Mouse (Mus musculus): ENCODE measurements around the gene Wdr60. TPM values are rescaled to one million over a fixed set of nuclear protein-coding genes. Genes with fewer than 3 reads are reported as not detected.

Gene Wdr60
- total RNA-seq, 2 experiments from 2014 or later, result 1.6 to 2.3 TPM

DNA sequence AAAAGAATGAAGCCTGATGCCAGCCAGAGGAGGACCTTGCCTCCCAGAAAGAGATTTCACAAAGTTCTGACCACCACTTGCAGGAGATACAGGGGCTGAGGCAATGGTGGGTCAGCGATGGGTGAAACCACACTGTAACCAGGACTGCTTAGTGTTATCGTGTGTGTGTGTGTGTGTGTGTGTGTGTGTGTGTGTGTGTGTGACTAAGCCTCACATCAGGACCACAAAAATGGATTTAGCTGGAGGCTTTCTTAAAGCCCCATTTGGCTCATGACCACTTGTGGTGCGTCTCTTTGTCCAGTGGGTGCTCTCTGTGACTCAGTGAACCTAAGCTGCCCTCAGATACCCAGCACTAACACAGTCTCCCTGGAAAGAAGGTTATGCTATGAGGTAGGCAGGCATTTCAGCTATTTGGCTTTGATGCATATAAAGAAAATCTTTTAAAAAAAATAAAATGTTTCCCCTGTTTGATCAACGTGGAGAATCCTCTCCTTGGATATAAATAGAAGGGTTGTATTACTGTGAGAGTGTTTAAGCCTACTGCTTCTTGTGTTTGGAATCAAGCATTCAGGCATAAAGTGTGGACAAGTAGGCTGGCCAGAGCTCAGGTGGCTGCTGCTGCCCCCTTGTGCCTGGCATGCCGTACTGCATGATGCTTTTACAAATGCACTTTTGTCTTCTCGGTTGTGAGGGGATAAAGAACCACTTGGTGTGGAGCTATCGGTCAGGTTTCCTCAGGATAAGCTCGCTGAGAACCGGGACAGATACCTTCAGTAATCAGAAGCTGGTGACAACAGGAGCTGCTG lies 60.4 kb downstream of the Wdr60 start:
- intact Hi-C loops (cut with DNase I), result loop anchor here (2.0 kb wide), 1 partner anchor 132 kb away; no protein-coding TSS in a partner anchor
- no peak for DNase-seq (ENCODE audit: low spot score)

DNA sequence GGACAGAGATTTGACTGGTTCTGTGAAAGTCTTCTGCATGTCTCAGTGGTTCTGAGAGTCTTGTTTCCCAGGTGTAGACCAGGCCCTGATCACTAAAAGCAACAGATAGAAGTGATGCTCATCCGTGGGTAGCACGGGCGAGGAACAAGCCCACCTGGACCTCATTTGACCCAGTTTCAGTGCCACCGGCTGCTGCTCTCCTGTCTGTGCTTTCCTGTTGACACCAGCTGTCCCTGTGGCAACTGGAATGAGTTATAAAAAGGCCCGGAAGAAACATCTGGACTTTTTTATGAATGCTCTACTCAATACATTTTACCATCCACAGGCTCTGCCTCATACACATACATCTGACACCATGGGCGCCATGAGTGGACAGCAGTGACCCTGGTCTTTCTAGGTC lies 64.0 kb downstream of the Wdr60 start:
- intact Hi-C loops (cut with DNase I), result loop anchor here (2.0 kb wide), 1 partner anchor 122 kb away; the partner anchor contains the start of gene Vipr2
- DNase-seq (ENCODE audit: low spot score), result no peak

DNA sequence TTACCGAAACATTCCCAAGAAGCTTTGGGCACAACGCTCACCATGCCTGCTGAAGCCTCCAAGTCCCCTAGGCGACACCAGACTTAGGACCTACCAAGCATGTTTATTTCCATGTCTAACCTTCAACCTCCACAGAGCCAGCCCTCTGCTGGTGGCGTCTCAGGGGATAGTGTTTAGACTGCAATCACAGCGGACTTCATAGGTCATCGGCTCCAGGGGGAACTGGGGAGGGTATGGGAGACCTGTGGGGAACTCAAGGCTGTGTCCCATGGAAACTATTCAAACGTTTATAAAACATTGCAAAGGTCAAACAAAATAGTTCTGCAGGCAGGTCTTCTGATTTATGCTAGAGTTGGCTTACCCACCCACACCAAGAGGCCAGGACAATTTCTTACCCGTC lies 66.6 kb downstream of the Wdr60 start:
- DNase-seq (ENCODE audit: low spot score), result no peak
- intact Hi-C loops (cut with DNase I), result no loop called here

DNA sequence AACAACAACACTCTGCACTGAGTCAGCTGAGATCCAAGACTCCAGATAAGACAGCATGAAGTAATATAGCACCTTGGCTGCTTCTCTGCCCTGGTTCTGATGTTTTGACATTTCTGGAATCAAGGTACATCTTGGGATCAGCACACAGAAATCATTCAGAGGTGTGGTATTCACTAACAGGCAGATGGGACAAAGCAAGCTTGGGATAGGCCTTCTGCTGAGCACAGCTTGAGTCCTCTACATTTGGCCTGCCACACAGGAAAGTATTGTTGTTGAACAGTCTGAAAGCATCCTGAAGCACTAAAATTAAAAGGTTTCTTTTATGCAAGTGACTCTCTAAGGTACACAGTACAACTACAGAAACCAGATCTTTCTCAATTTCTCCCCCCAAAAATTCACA lies 68.2 kb downstream of the Wdr60 start:
- DNase-seq (ENCODE audit: low spot score), result no peak
- intact Hi-C loops (cut with DNase I), result no loop called here

DNA sequence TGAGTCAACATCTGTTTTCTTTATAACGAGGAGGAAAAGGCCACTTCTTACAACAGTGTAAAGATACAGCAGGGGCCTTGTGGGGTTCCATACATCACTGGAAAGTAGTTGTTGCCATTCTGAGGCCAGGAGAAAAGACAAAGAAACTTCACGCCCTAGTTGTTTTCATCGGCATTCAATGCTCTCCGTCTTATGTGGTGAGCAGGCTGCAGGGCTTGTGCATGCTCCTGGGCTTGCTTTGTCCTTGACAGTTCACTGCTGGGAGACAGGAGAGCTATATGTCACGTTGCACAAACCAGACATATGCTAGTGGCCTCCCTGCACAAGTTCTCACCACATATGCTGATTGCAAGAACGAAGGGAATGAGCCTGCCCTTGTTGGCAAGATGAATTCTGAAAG lies 68.9 kb downstream of the Wdr60 start:
- no peak for DNase-seq (ENCODE audit: low spot score)
- intact Hi-C loops (cut with DNase I), result no loop called here

DNA sequence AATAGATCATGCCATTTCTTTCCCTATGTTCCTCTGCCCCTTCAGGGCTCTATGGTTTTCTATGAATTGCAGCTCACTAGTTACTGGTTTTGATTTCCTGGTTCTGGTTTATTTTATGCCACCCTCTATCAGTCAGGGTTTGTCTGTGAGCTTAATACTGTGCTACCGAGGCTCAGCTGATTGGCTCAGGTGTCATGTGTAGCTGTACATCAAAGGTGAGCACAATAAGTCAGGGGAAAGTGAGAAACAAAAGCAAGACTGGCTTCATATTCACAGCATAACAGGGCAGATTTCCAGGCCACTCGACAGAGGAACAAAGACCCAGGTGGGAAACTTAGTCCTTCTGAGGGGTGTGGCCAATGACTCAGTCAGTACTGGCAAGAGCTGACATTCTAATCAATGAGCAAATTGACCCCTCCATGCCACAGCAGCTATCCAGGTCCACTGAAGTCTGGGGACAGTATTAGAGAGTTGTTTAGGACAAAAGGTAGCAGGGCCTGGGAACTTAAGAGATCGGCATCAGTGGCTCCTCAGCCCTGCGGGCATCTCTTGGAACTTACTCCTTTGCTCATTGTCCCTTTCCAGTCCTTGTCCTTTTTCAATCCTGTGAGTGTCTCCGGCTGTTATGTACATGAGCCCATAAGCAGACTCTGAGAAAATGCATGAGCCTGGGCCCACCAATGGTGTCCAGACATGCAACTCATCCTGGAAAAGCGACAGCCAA lies 79.4 kb downstream of the Wdr60 start:
- intact Hi-C loops (cut with DNase I), result no loop called here
- DNase-seq (ENCODE audit: low spot score), result no peak

DNA sequence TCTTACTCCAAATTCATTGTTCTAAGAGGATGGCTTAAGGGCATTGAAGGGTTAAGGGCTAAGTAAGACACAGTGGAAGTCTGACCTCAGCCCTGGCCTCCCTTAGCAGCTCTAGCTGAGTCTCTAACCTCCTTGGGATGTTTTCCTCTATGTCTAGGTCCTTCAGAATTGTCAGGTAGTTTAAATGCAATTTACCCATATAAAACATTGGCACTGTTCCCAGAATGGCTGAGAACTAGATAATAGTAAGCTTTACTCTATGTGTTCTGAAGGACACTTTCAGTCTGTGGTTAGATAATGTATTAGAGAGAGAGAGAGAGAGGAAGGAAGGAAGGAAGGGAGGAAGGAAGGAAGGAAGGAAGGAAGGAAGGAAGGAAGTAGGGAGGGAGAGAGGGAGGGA lies 80.4 kb downstream of the Wdr60 start:
- intact Hi-C loops (cut with DNase I), result no loop called here

GRCm38 (mm10) chr12:116181436-116182050 lies 81.3 kb downstream of the Wdr60 start:
- no peak for DNase-seq (ENCODE audit: low spot score)

More for the DNA sequence above, 80.4 kb downstream of the Wdr60 start:
- no peak for DNase-seq (ENCODE audit: low spot score)

GRCm38 (mm10) chr12:116176930-116177329 lies 85.9 kb downstream of the Wdr60 start:
- no peak for DNase-seq (ENCODE audit: low spot score)
- intact Hi-C loops (cut with DNase I), result no loop called here

More at GRCm38 (mm10) chr12:116181436-116182050, 81.3 kb downstream of the Wdr60 start:
- intact Hi-C loops (cut with DNase I), result no loop called here

- DNase-seq (ENCODE audit: low spot score), result no peak
Observed at GRCm38 (mm10) chr12:116169666-116170065, 93.2 kb downstream of the Wdr60 start.

GRCm38 (mm10) chr12:116165368-116165767 lies 97.5 kb downstream of the Wdr60 start:
- intact Hi-C loops (cut with DNase I), result no loop called here
- DNase-seq (ENCODE audit: low spot score), result no peak

More at GRCm38 (mm10) chr12:116169666-116170065, 93.2 kb downstream of the Wdr60 start:
- intact Hi-C loops (cut with DNase I), result no loop called here

DNA sequence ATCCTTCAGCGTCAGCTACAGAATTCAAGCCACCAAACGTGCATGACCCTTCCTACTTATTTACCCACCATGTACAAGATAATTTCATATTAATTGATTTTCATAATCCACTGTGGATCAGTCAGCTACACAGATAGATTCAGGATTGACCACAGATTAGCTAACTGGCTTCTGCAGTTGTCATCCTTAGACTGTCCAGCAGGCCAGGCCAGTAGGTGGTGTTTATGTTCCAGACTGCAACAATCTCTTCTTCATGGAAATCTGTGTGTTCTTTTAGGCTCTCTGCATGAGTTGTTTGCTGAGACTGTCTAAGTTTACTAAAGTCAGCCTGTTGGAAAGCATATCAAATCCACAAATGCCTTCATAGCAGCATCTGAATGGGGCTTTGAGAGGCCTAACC lies 103.1 kb downstream of the Wdr60 start:
- no peak for DNase-seq (ENCODE audit: low spot score)
- intact Hi-C loops (cut with DNase I), result no loop called here

- intact Hi-C loops (cut with DNase I), result no loop called here
- DNase-seq (ENCODE audit: low spot score), result no peak
Observed at GRCm38 (mm10) chr12:116159223-116159622, 103.6 kb downstream of the Wdr60 start.

- intact Hi-C loops (cut with DNase I), result no loop called here
- DNase-seq (ENCODE audit: low spot score), result no peak
Observed at GRCm38 (mm10) chr12:116156792-116157532, 105.9 kb downstream of the Wdr60 start.

Small RNAs within 50 kb of the gene (microRNA-seq; reads per million reads assigned to microRNA genes)
- not detected for gene Gm23190

Other genes with a start within 250 kb of the Wdr60 start
- 10 to 100 TPM; 27.8 to 28.5 TPM for gene Zfp386, start 215.3 kb downstream of the Wdr60 start, total RNA-seq (2021)
- gene Vipr2, start 185.3 kb downstream of the Wdr60 start, total RNA-seq (2021), result 1 to 10 TPM; 1.3 to 2.6 TPM
- not detected for gene Gm11027, start 12.4 kb upstream of the Wdr60 start, total RNA-seq (2021)
- gene Esyt2, start 18.2 kb upstream of the Wdr60 start, total RNA-seq (2021), result 10 to 100 TPM; 25.3 to 30.4 TPM
- 1 to 10 TPM; 2.7 to 3.5 TPM for gene Ncapg2, start 142.4 kb upstream of the Wdr60 start, total RNA-seq (2021)
- gene Ptprn2, start 222.7 kb upstream of the Wdr60 start, total RNA-seq (2021), result not detected

Data from heart, postnatal 25 days (tissue).